Mouse (Mus musculus): ENCODE measurements around the gene Ascc2. TPM values are rescaled to one million over a fixed set of nuclear protein-coding genes. Genes with fewer than 3 reads are reported as not detected.

Gene Ascc2
- total RNA-seq (2018; cell fraction: chromatin; rRNA removed): 100 to 1,000 TPM in 23 of 26 experiments, 10 to 100 TPM in 3; 65.7 to 166 (median 132) TPM
- total RNA-seq (2018; cell fraction: cytosol; rRNA removed): 10 to 100 TPM; 28.6 to 47.9 (median 37.2) TPM
- total RNA-seq (2018; cell fraction: nucleus; rRNA removed): 100 to 1,000 TPM in 8 of 26 experiments, 10 to 100 TPM in 18; 61.1 to 135 (median 87.7) TPM
- 29.1 to 42.2 TPM (median 35.1 TPM) in 3 replicates for polyA plus RNA-seq (2018)

- peak within 1 kb of the TSS; percentile 52 for H3K27ac ChIP-seq
- 0% methylated on average over 32 of the region's 35 CpGs for WGBS (ENCODE audit: missing documents)
Observed at GRCm38 (mm10) chr11:4637534-4638234, at the start of gene Ascc2. Ascc2 (plus strand) TSS chr11:4637747.

GRCm38 (mm10) chr11:4591811-4592210, 45.7 kb upstream of the Ascc2 start:
- Histone ChIP-seq H3K36me3 (ENCODE audit: inconsistent target) (no peaks in the 10 kb centered on the region), H3K79me2 (ENCODE audit: inconsistent target) (peaks cover 74% of the 10 kb centered on the region), H3K27ac (peak overlapping the region; percentile 31; the same call in 1 of the 2 replicates), H3K4me3 (ENCODE audit: inconsistent target) (0 out of 2 replicates have a peak overlapping the region, but pooled peaks have one; percentile 2)
- 16% methylated on average over 4 of the region's 4 CpGs for WGBS (ENCODE audit: missing documents)

More at GRCm38 (mm10) chr11:4637534-4638234, at the start of gene Ascc2:
- Histone ChIP-seq H3K36me3 (ENCODE audit: inconsistent target) (no peaks in the 10 kb centered on the region), H3K4me3 (ENCODE audit: inconsistent target) (peak within 1 kb of the TSS; percentile 81), H3K79me2 (ENCODE audit: inconsistent target) (peaks cover 50% of the 10 kb centered on the region)

- peak overlapping the region; percentile 62 for H3K4me3 ChIP-seq (ENCODE audit: inconsistent target)
- 0% methylated on average over 5 of the region's 5 CpGs for WGBS (ENCODE audit: missing documents)
- no peaks in the 10 kb centered on the region for H3K36me3 ChIP-seq (ENCODE audit: inconsistent target)
- H3K79me2 ChIP-seq (ENCODE audit: inconsistent target): peaks cover 58% of the 10 kb centered on the region
- peak overlapping the region; percentile 57 for H3K27ac ChIP-seq
Observed at GRCm38 (mm10) chr11:4593491-4593848, 44.1 kb upstream of the Ascc2 start.

- H3K4me3 ChIP-seq (ENCODE audit: inconsistent target): peak overlapping the region; percentile 62
- under 1% methylated on average over 34 of the region's 45 CpGs for WGBS (ENCODE audit: missing documents)
- H3K27ac ChIP-seq: peak overlapping the region; percentile 57
- no peaks in the 10 kb centered on the region for H3K36me3 ChIP-seq (ENCODE audit: inconsistent target)
- H3K79me2 ChIP-seq (ENCODE audit: inconsistent target): peaks cover 52% of the 10 kb centered on the region
Observed at GRCm38 (mm10) chr11:4593849-4594607, 43.5 kb upstream of the Ascc2 start.

GRCm38 (mm10) chr11:4594608-4595500, 42.7 kb upstream of the Ascc2 start, which contains the start of gene Mtmr3:
Mtmr3 (minus strand) TSS chr11:4594863.
- peak within 1 kb of the TSS; percentile 62 for H3K4me3 ChIP-seq (ENCODE audit: inconsistent target)
- peak within 1 kb of the TSS; percentile 97 for H3K27ac ChIP-seq
- H3K36me3 ChIP-seq (ENCODE audit: inconsistent target): no peaks in the 10 kb centered on the region
- peaks cover 44% of the 10 kb centered on the region for H3K79me2 ChIP-seq (ENCODE audit: inconsistent target)
- WGBS (ENCODE audit: missing documents): 3% methylated on average over 38 of the region's 53 CpGs

- H3K79me2 ChIP-seq (ENCODE audit: inconsistent target): peaks cover 8% of the 10 kb centered on the region
- 0 out of 2 replicates have a peak overlapping the region, but pooled peaks have one; percentile 22 for H3K27ac ChIP-seq
- H3K4me3 ChIP-seq (ENCODE audit: inconsistent target): no peak overlapping the region
- H3K36me3 ChIP-seq (ENCODE audit: inconsistent target): no peaks in the 10 kb centered on the region
- 66% methylated on average over 2 of the region's 2 CpGs for WGBS (ENCODE audit: missing documents)
Observed at GRCm38 (mm10) chr11:4598411-4598810, 39.1 kb upstream of the Ascc2 start.

- Histone ChIP-seq H3K79me2 (ENCODE audit: inconsistent target) (no peaks in the 10 kb centered on the region), H3K27ac (peak overlapping the region; percentile 55), H3K4me3 (ENCODE audit: inconsistent target) (no peak overlapping the region), H3K36me3 (ENCODE audit: inconsistent target) (no peaks in the 10 kb centered on the region)
- 0% methylated on average over 3 of the region's 3 CpGs for WGBS (ENCODE audit: missing documents)
Observed at GRCm38 (mm10) chr11:4599916-4600315, 37.6 kb upstream of the Ascc2 start.

- no peaks in the 10 kb centered on the region for H3K79me2 ChIP-seq (ENCODE audit: inconsistent target)
- no peak overlapping the region for H3K27ac ChIP-seq
- WGBS (ENCODE audit: missing documents): 74% methylated on average over 5 of the region's 5 CpGs
- no peak overlapping the region for H3K4me3 ChIP-seq (ENCODE audit: inconsistent target)
- H3K36me3 ChIP-seq (ENCODE audit: inconsistent target): no peaks in the 10 kb centered on the region
Observed at GRCm38 (mm10) chr11:4601890-4602289, 35.7 kb upstream of the Ascc2 start.

GRCm38 (mm10) chr11:4602691-4603441, 34.7 kb upstream of the Ascc2 start:
- whole genome bisulfite sequencing (ENCODE audit: missing documents): 19% methylated on average over 12 of the region's 12 CpGs
- H3K36me3 ChIP-seq (ENCODE audit: inconsistent target): no peaks in the 10 kb centered on the region
- no peak overlapping the region for H3K27ac ChIP-seq
- no peaks in the 10 kb centered on the region for H3K79me2 ChIP-seq (ENCODE audit: inconsistent target)
- no peak overlapping the region for H3K4me3 ChIP-seq (ENCODE audit: inconsistent target)

GRCm38 (mm10) chr11:4604441-4604840, 33.1 kb upstream of the Ascc2 start:
- Histone ChIP-seq H3K27ac (no peak overlapping the region), H3K4me3 (ENCODE audit: inconsistent target) (no peak overlapping the region), H3K79me2 (ENCODE audit: inconsistent target) (no peaks in the 10 kb centered on the region), H3K36me3 (ENCODE audit: inconsistent target) (no peaks in the 10 kb centered on the region)
- 64% methylated on average over 6 of the region's 6 CpGs for WGBS (ENCODE audit: missing documents)

GRCm38 (mm10) chr11:4605414-4605813, 32.1 kb upstream of the Ascc2 start:
- Histone ChIP-seq H3K27ac (no peak overlapping the region), H3K79me2 (ENCODE audit: inconsistent target) (no peaks in the 10 kb centered on the region), H3K36me3 (ENCODE audit: inconsistent target) (no peaks in the 10 kb centered on the region), H3K4me3 (ENCODE audit: inconsistent target) (no peak overlapping the region)
- 46% methylated on average over 7 of the region's 7 CpGs for WGBS (ENCODE audit: missing documents)

- Histone ChIP-seq H3K4me3 (ENCODE audit: inconsistent target) (no peak overlapping the region), H3K79me2 (ENCODE audit: inconsistent target) (no peaks in the 10 kb centered on the region), H3K36me3 (ENCODE audit: inconsistent target) (no peaks in the 10 kb centered on the region), H3K27ac (no peak overlapping the region)
- WGBS (ENCODE audit: missing documents): 100% methylated on average over 1 of the region's 1 CpGs
Observed at GRCm38 (mm10) chr11:4606541-4606940, 31.0 kb upstream of the Ascc2 start.

- Histone ChIP-seq H3K79me2 (ENCODE audit: inconsistent target) (no peaks in the 10 kb centered on the region), H3K4me3 (ENCODE audit: inconsistent target) (no peak overlapping the region), H3K36me3 (ENCODE audit: inconsistent target) (no peaks in the 10 kb centered on the region), H3K27ac (no peak overlapping the region)
- 92% methylated on average over 2 of the region's 2 CpGs for WGBS (ENCODE audit: missing documents)
Observed at GRCm38 (mm10) chr11:4611904-4612303, 25.6 kb upstream of the Ascc2 start.
